Mouse (Mus musculus) brown adipose tissue, adult 24 weeks (tissue): Measurements from ENCODE around the gene Tob2. TPM values are rescaled to one million over a fixed set of nuclear protein-coding genes. Genes with fewer than 3 reads are reported as not detected.

ENCODE experiments used
- H3K27ac ChIP-seq: fragments of 200-500 bp; replicated peaks from 2 replicates; pipeline ENCODE4 v1.5.1; 2012; ENCODE audit warnings: low read depth, mild to moderate bottlenecking, low read length
- H3K4me1 ChIP-seq: fragments of 200-500 bp; 2 replicates; pipeline ENCODE4 v1.6.1; 2012; ENCODE audit warnings: low read length, mixed read lengths; ENCODE audit not compliant: control insufficient read depth, insufficient read depth, insufficient read length
- H3K4me3 ChIP-seq: fragments of 200-500 bp; 2 replicates; pipeline ENCODE4 v1.5.1; 2012; ENCODE audit warnings: low read depth, mild to moderate bottlenecking, low read length, moderate library complexity; ENCODE audit not compliant: insufficient read depth
- polyA plus RNA-seq: library from polyadenylated mRNA; stranded (reverse); fragments of >200 nt; gene quantifications from 2 replicates; pipeline ENCODE4 v1.2.4, GENCODE M21; 2012; ENCODE audit not compliant: missing spikeins, insufficient read depth, insufficient read length

Gene Tob2
- polyA plus RNA-seq, 1 experiment: 79.0 TPM

- Histone ChIP-seq H3K27ac (no peak overlapping the region), H3K4me1 (peaks cover 10% of the 10 kb centered on the region), H3K4me3 (no peak overlapping the region)
These were observed 43.8 kb downstream of the Tob2 start for GRCm38 (mm10) chr15:81814716-81815370.

GRCm38 (mm10) chr15:81813986-81814705, 44.5 kb downstream of the Tob2 start:
- H3K27ac ChIP-seq: no peak overlapping the region
- no peak overlapping the region for H3K4me3 ChIP-seq
- peaks cover 13% of the 10 kb centered on the region for H3K4me1 ChIP-seq

- peak overlapping the region; percentile 69 for H3K4me3 ChIP-seq
- peak overlapping the region; percentile 33; the same call in 1 of the 2 replicates for H3K27ac ChIP-seq
These were observed 45.6 kb downstream of the Tob2 start for GRCm38 (mm10) chr15:81812696-81813631.

GRCm38 (mm10) chr15:81812287-81812686, 46.3 kb downstream of the Tob2 start:
- peak overlapping the region; percentile 69 for H3K4me3 ChIP-seq
- H3K27ac ChIP-seq: peak overlapping the region; percentile 77
- peaks cover 17% of the 10 kb centered on the region for H3K4me1 ChIP-seq

More at GRCm38 (mm10) chr15:81812696-81813631, 45.6 kb downstream of the Tob2 start:
- H3K4me1 ChIP-seq: peaks cover 17% of the 10 kb centered on the region

- peaks cover 17% of the 10 kb centered on the region for H3K4me1 ChIP-seq
- H3K27ac ChIP-seq: peak overlapping the region; percentile 77
- peak overlapping the region; percentile 69 for H3K4me3 ChIP-seq
These were observed 47.0 kb downstream of the Tob2 start for GRCm38 (mm10) chr15:81811599-81811996.

- H3K4me1 ChIP-seq: peaks cover 22% of the 10 kb centered on the region
- H3K4me3 ChIP-seq: peak overlapping the region; percentile 79
- H3K27ac ChIP-seq: peak overlapping the region; percentile 99
These were observed 47.7 kb downstream of the Tob2 start for GRCm38 (mm10) chr15:81810671-81811598.

GRCm38 (mm10) chr15:81810150-81810549, 48.4 kb downstream of the Tob2 start:
- peak overlapping the region; percentile 70 for H3K4me3 ChIP-seq
- H3K27ac ChIP-seq: peak overlapping the region; percentile 96
- peaks cover 30% of the 10 kb centered on the region for H3K4me1 ChIP-seq

- H3K4me3 ChIP-seq: no peak overlapping the region
- peak overlapping the region; percentile 73 for H3K27ac ChIP-seq
- H3K4me1 ChIP-seq: peaks cover 35% of the 10 kb centered on the region
These were observed 49.0 kb downstream of the Tob2 start for GRCm38 (mm10) chr15:81809550-81809949.

GRCm38 (mm10) chr15:81808799-81809198, 49.8 kb downstream of the Tob2 start:
- Histone ChIP-seq H3K27ac (no peak overlapping the region; the same call in 1 of the 2 replicates), H3K4me3 (no peak overlapping the region), H3K4me1 (peaks cover 31% of the 10 kb centered on the region)

- no peak overlapping the region for H3K27ac ChIP-seq
- no peak overlapping the region for H3K4me3 ChIP-seq
- peaks cover 28% of the 10 kb centered on the region for H3K4me1 ChIP-seq
These were observed 51.8 kb downstream of the Tob2 start for GRCm38 (mm10) chr15:81806621-81807404.

GRCm38 (mm10) chr15:81805624-81806023, 53.0 kb downstream of the Tob2 start:
- H3K4me1 ChIP-seq: peaks cover 30% of the 10 kb centered on the region
- no peak overlapping the region for H3K4me3 ChIP-seq
- peak overlapping the region; percentile 45 for H3K27ac ChIP-seq

GRCm38 (mm10) chr15:81804883-81805282, 53.7 kb downstream of the Tob2 start:
- no peak overlapping the region for H3K4me3 ChIP-seq
- peaks cover 30% of the 10 kb centered on the region for H3K4me1 ChIP-seq
- peak overlapping the region; percentile 45 for H3K27ac ChIP-seq

- no peak overlapping the region for H3K4me3 ChIP-seq
- H3K27ac ChIP-seq: no peak overlapping the region
- peaks cover 27% of the 10 kb centered on the region for H3K4me1 ChIP-seq
These were observed 54.4 kb downstream of the Tob2 start for GRCm38 (mm10) chr15:81804172-81804571.
